Mouse (Mus musculus): ENCODE results near the gene Il24. TPM values are rescaled to one million over a fixed set of nuclear protein-coding genes. Genes with fewer than 3 reads are reported as not detected.
A peak's percentile ranks its signal among the peaks of the same experiment; 100 is the strongest.

Il24 gene
- total and polyA plus RNA-seq, 3 experiments, result not detected

- Histone ChIP-seq H3K79me2 (replicated peaks; ENCODE audit: control insufficient read depth, extremely low read depth, insufficient read depth, poor library complexity, severe bottlenecking) (no peaks in the 10 kb centered on the region), H3K27me3 (replicated peaks) (no peaks in the 10 kb centered on the region), H3K4me1 (ENCODE audit: control insufficient read depth in 1 of 2, insufficient read depth in 2 of 2) (peaks cover 11 to 53% of the 10 kb centered on the region in 2 experiments), H3K4me3 (replicated peaks in 1 of 3; ENCODE audit: low read depth in 2 of 3, low read length in 2 of 3, poor library complexity in 1 of 3) (no peak overlapping the region), H3K9me3 (replicated peaks; ENCODE audit: low read length) (peaks cover 2% of the 10 kb centered on the region), H3K36me3 (replicated peaks in 1 of 2; ENCODE audit: control insufficient read depth in 1 of 2, insufficient read depth in 1 of 2, low read length in 1 of 2) (no peaks in the 10 kb centered on the region), H3K9ac (ENCODE audit: insufficient read depth, low read depth) (no peak overlapping the region), H3K4me2 (ENCODE audit: insufficient read depth, low read depth, poor library complexity, severe bottlenecking) (0 out of 2 replicates have a peak overlapping the region, but pooled peaks have one; percentile 22), H3K27ac (ENCODE audit: insufficient read depth, low read depth) (no peak overlapping the region)
- TF ChIP-seq MAX (IDR thresholded peaks at IDR 0.05; ENCODE audit: low read length) (no peak), POLR2AphosphoS2 (IDR thresholded peaks at IDR 0.05; ENCODE audit: low read depth, low read length) (no peak), MAZ (IDR thresholded peaks at IDR 0.05; ENCODE audit: low read depth, low read length) (no peak), IRF4 (IDR thresholded peaks at IDR 0.05; ENCODE audit: low read depth, low read length) (no peak), CTCF (conservative IDR thresholded peaks at IDR 0.05 in 1 of 2, IDR thresholded peaks at IDR 0.05 in 1 of 2; ENCODE audit: low read depth in 2 of 2, low read length in 2 of 2) (peak; percentile 29 to 90; a peak in 2 of 4 replicates), JUN (IDR thresholded peaks at IDR 0.05; ENCODE audit: insufficient read depth, low read depth, low read length) (no peak), SIN3A (IDR thresholded peaks at IDR 0.05; ENCODE audit: low read length) (no peak), SMC3 (IDR thresholded peaks at IDR 0.05; ENCODE audit: low read depth, low read length) (peak; percentile 91), KAT2A (IDR thresholded peaks at IDR 0.05; ENCODE audit: insufficient replicate concordance, low read length) (no peak), ZMIZ1 (IDR thresholded peaks at IDR 0.05; ENCODE audit: low read depth, low read length) (no peak), MAFK (IDR thresholded peaks at IDR 0.05; ENCODE audit: insufficient replicate concordance, low read length) (no peak), CHD1 (IDR thresholded peaks at IDR 0.05; ENCODE audit: low read depth, low read length) (no peak), RCOR1 (conservative IDR thresholded peaks at IDR 0.05; ENCODE audit: low read depth, low read length) (no peak), USF2 (conservative IDR thresholded peaks at IDR 0.05; ENCODE audit: low read depth, low read length) (no peak), RAD21 (IDR thresholded peaks at IDR 0.05; ENCODE audit: low read depth, low read length) (peak; percentile 81), GABPA (IDR thresholded peaks at IDR 0.05; ENCODE audit: insufficient replicate concordance, low read depth, low read length) (no peak), BHLHE40 (IDR thresholded peaks at IDR 0.05; ENCODE audit: low read depth, low read length) (no peak), ZC3H11A (IDR thresholded peaks at IDR 0.05; ENCODE audit: low read depth, low read length) (peak; percentile 42)
- peak; percentile 79 for DNase-seq (ENCODE audit: extremely low read depth)
- dilution Hi-C loops (cut with MboI; ENCODE audit: extremely low pct_ligation_motif_present, extremely low pct_unique_long_range_greater_than_20kb, low sequenced_read_pairs), result no loop called here
- in situ Hi-C loops (cut with MboI; ENCODE audit: low pct_ligation_motif_present, low pct_unique_long_range_greater_than_20kb, low sequenced_read_pairs), result loop anchor here (5.0 kb wide), 1 partner anchor 175 kb away; no protein-coding TSS in a partner anchor
Observed at GRCm38 (mm10) chr1:130876931-130877509, 10.2 kb downstream of the Il24 start.

DNA sequence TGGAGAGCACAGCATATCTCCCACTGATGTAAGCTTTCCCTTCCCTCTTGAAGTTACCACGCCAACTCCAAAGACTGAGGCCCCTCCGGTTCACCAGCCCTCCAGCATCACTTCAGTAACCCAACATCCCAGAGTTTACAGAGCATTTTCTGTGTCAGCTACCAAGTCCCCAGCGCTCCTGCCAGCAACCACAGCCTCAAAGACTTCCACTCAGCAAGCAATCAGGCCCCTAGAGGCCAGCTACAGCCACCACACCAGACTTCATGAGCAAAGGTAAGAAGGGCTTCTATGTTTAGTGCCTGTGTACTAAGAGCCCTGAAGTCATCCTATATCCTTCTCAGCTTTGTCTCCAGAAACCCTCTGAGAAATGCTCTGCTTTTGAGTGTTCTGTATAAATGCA lies 11.3 kb downstream of the Il24 start:
- no peak overlapping the region for H3K9ac ChIP-seq (ENCODE audit: insufficient read depth, low read depth)
- H3K4me1 ChIP-seq (ENCODE audit: control insufficient read depth in 1 of 2, insufficient read depth in 2 of 2), result peaks cover 11 to 58% of the 10 kb centered on the region in 2 experiments
- no peak overlapping the region for H3K4me3 ChIP-seq (replicated peaks in 1 of 3; ENCODE audit: low read depth in 2 of 3, low read length in 2 of 3, poor library complexity in 1 of 3)
- dilution Hi-C loops (cut with MboI; ENCODE audit: extremely low pct_ligation_motif_present, extremely low pct_unique_long_range_greater_than_20kb, low sequenced_read_pairs) (no loop called here), in situ Hi-C loops (cut with MboI; ENCODE audit: low pct_ligation_motif_present, low pct_unique_long_range_greater_than_20kb, low sequenced_read_pairs) (loop anchor here (5.0 kb wide), 1 partner anchor 176 kb away; no protein-coding TSS in a partner anchor)
- H3K27me3 ChIP-seq (replicated peaks), result no peaks in the 10 kb centered on the region
- H3K79me2 ChIP-seq (replicated peaks; ENCODE audit: control insufficient read depth, extremely low read depth, insufficient read depth, poor library complexity, severe bottlenecking), result no peaks in the 10 kb centered on the region
- DNase-seq (ENCODE audit: extremely low read depth), result peak; percentile 39
- no peak overlapping the region for H3K27ac ChIP-seq (ENCODE audit: insufficient read depth, low read depth)
- no peaks in the 10 kb centered on the region for H3K36me3 ChIP-seq (replicated peaks in 1 of 2; ENCODE audit: control insufficient read depth in 1 of 2, insufficient read depth in 1 of 2, low read length in 1 of 2)
- peak in 1 of 2 experiments; percentile 51; a peak in 2 of 4 replicates for TF ChIP-seq CTCF (conservative IDR thresholded peaks at IDR 0.05 in 1 of 2, IDR thresholded peaks at IDR 0.05 in 1 of 2; ENCODE audit: low read depth in 2 of 2, low read length in 2 of 2)
- no peak for TF ChIP-seq ETS1 (conservative IDR thresholded peaks at IDR 0.05; ENCODE audit: low read depth, low read length)
- TF ChIP-seq PAX5 (IDR thresholded peaks at IDR 0.05; ENCODE audit: low read length), result no peak
- peak; percentile 32 for TF ChIP-seq SMC3 (IDR thresholded peaks at IDR 0.05; ENCODE audit: low read depth, low read length)
- no peak for TF ChIP-seq NRF1 (IDR thresholded peaks at IDR 0.05; ENCODE audit: low read depth, low read length)
- TF ChIP-seq RAD21 (IDR thresholded peaks at IDR 0.05; ENCODE audit: low read depth, low read length), result peak; percentile 11
- H3K4me2 ChIP-seq (ENCODE audit: insufficient read depth, low read depth, poor library complexity, severe bottlenecking), result no peak overlapping the region
- peaks cover 2% of the 10 kb centered on the region for H3K9me3 ChIP-seq (replicated peaks; ENCODE audit: low read length)

All from CH12.LX (cell line).